Mouse (Mus musculus) urinary bladder, adult 18-20 months (tissue): ENCODE measurements around the gene Gm11939.
"Not testable (repeated sequence)": the region's sequence is repeated elsewhere in the genome, so short reads cannot be mapped to it uniquely, and the experiment has no call there.

Experiments
- DNase-seq, 2 experiments: peaks; one replicate each; pipeline ENCODE4 v3.0.0; 2022; ENCODE audit warnings: low spot score in 2 of 2, mixed read lengths in 2 of 2

The Gm11939 gene

DNA sequence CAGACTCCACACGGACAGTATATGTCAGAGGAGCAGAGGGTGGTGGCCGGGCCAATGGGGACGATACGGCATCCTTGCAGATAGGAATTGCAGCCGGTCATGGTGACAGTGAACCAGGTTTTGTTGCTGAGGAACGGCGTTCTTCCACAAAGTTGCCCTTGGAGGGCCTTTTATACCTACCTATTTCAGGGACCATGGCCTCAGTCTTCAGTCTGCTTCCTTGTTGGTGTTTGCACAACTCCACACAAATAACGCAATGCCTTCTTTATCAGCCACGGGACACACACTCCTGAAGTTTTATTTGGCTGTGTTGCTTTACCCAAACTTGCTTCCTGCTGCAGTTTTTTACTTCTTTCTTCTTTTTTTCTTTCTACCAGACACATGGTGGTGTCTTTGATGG lies at the start of gene Gm11939:
Gene Gm11939, minus strand, starts transcription at position 101 of the 400 bp plus-strand sequence.
- no peak for DNase-seq

DNA sequence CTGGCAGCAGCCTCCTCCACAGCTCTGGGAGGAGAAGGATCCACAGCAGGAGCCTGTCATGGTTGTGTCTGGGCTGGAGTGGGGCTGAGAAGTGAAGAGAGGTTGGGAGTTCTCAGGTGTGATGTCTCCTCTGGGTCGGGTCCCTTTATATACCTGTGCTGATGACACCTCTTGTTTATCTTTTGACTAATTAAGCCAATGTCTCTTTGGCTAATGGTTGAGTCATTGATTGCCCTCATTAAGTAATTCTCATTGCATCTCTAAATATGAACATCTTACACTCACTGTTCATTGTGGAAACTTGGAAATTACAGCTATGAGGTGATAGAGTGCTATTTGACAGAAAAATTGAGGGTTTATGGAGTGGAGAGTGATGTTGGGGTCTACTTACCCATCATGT lies 43.9 kb upstream of the Gm11939 start, which contains the start of gene Gm11938:
Gene Gm11938, minus strand, starts transcription at position 101 of the 400 bp plus-strand sequence.
- DNase-seq = not testable (repeated sequence)

DNA sequence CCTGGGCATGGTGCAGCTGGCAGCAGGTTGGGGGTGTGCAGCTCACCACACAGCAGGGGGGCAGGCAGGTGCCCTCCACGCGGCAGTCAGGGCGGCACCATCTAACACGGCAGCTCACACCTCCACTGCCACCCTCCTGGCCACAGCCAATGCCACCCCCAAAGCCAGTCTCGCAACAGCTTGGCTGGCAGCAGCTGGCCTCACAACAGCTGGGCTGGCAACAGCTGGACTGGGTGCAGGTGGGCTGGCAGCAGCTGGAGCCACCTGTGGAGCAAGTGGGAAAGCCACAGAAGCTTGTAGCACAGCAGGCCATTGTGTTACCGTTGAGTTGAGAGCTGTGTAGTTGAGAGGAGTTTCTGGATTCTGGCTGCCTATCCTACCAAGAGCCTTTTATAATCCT lies 38.5 kb upstream of the Gm11939 start, which contains the start of gene Krtap9-3:
Gene Krtap9-3, minus strand, starts transcription at position 364 of the 400 bp plus-strand sequence.
- not testable (repeated sequence) for DNase-seq

DNA sequence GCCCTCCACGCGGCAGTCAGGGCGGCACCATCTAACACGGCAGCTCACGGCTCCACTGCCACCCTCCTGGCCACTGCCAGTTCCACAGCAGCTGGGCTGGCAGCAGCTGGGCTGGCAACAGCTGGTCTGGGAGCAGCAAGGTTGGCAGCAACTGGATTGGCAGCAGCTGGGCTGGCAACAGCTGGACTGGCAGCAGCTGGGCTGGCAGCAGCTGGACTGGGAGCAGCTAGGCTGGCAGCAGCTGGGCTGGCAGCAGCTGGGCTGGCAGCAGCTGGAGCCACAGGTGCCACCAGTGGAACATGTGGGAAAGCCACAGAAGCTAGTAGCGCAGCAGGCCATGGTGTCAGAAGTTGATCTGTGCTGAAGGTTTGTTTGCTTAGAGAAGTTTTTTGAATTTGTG lies 31.7 kb upstream of the Gm11939 start, which contains the start of gene Krtap1-3:
Gene Krtap1-3, minus strand, starts transcription at position 359 of the 400 bp plus-strand sequence.
- DNase-seq = no peak

DNA sequence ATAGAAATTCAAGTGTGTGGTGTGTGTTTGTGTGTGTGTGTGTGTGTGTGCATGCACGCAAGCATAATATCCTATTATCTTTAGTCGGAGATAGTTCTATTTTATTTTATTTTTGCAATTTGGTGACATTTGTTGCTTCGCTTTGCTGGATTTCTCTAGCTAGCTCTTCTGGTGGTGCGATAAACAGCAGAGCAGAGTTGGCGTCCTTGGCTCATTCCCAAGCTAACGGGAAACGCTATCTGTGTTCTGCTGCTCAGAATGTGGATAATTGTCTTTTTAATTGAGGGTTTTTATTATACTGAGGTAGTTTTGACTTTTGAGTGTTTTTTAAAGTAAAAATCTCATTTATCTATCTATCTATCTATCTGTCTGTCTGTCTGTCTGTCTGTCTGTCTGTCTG lies 25.8 kb upstream of the Gm11939 start:
- DNase-seq = no peak

DNA sequence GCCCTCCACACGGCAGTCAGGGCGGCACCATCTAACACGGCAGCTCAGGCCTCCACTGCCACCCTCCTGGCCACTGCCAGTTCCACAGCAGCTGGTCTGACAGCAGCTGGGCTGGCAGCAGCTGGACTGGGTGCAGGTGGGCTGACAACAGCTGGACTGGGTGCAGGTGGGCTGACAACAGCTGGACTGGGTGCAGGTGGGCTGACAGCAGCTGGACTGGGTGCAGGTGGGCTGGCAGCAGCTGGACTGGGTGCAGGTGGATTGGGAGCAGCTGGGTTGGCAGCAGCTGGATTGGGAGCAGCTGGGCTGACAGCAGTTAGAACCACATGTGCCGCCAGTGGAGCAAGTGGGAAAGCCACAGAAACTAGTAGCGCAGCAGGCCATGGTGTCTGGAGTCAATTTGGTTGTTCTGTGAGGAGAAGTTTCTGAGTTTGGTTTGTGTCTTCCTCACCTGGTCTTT lies 24.0 kb upstream of the Gm11939 start, which contains the start of gene Krtap1-4:
Gene Krtap1-4, minus strand, starts transcription at position 410 of the 460 bp plus-strand sequence.
- DNase-seq = no peak

DNA sequence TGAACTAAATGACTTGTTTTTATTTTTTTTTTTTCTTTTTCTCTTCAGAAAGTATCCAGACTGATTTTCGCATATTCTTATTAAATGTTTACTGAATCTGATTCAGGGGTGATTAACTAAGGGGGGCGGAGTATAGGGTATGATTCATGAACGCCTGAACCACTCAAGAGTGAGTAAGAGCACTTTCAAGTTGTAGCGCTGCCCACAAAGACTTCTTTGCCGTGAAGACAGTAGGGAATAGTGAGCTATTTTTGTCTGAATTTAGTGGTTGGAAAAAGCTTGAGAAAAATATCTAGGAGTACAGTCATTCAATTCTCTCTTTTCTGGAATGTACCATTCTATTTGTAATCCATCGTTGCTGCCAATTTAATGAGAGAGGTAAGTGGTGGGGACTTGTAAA lies 22.3 kb upstream of the Gm11939 start:
- no peak for DNase-seq

DNA sequence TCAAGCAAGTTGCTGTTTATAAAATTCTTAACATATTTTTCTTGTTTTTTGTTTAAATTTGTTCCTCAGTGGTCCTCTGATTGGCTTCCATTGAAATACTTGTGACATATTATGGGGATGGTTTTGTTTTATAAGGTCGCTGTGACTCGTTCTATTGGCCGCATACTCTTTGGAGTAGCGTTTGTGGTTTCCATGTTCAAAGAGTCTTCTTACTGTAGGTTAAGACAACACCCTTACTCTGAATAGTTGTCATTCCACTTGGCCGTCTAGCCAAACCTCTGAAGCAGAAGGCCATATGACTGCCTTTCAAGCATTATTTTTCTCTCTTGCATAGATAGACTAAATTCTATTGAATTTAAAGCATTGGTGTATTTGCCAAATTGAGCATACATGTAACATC lies 21.8 kb upstream of the Gm11939 start:
- DNase-seq = no peak

DNA sequence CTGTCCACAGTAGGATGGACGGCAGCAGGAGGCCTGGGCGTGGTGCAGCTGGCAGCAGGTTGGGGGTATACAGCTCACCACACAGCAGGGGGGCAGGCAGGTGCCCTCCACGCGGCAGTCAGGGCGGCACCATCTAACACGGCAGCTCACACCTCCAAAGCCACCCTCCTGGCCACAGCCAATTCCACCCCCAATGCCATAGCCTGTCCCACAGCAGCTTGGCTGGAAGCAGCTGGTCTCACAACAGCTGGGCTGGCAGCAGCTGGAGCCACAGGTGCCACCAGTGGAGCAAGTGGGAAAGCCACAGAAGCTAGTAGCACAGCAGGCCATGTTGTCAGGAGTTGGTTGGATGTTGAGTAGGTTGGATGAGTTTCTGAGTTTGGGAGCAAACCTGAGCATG lies 21.4 kb upstream of the Gm11939 start, which contains the start of gene Krtap1-5:
Gene Krtap1-5, minus strand, starts transcription at position 381 of the 400 bp plus-strand sequence.
- DNase-seq = no peak

DNA sequence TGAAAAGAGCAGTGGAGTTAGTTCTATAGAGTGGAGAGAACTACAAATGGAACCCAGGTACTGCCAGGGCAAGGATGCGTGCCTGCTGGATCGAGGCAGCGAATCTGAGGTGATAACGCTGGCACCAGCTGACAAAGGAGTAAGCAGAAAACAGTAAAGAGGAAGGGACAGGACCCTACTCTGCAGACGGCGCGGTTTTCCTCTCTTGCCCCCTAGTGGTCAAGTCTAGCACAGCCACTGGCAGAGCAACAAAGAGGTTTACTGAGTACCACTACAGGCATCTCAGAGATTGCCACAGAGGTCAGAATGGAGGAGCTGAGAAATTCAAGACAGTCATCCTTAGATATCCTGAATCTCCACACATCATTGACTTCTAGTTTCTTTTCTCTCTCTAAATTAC lies 14.8 kb upstream of the Gm11939 start:
- DNase-seq = peak; percentile 50 to 52

DNA sequence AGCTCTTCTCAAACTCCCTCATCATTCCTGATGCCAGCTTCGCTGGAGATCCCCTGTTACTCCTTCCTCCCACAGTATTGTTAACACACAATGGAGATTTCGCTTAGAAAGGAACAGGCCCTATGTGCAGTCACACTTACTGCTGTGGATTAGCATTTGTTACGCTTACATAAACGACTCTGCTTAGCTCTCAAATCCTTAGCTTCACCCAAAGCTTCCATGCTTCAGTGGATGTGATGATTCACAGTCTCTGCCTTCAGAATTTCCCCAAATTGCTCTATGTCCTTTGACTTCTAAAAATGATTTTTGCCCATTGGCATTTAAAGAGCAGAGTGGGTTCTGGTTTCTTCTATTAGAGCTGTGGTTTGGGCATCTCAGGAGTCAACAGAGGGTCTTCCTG lies 13.9 kb upstream of the Gm11939 start:
- DNase-seq = no peak

DNA sequence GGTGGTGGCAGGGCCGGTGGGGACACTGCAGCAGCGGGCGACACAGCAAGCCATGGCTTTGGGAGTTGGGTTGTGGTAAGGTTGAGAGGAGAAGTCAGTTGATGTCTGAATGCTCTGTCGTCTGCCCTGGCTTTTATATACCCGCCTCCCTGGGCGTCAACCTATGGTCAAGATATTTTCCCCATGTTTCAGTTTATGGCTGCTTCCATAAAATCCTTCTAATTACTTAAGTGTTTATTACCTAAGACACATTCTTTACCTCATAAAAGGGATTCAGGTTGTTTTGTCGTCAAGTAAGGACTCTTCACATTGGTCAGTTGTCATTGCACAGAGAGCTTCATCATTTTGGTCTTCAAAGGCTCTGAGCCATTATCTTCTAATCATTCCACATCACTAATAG lies 7.3 kb upstream of the Gm11939 start, which contains the start of gene Krtap3-1:
Gene Krtap3-1, minus strand, starts transcription at position 101 of the 400 bp plus-strand sequence.
- DNase-seq = no peak

DNA sequence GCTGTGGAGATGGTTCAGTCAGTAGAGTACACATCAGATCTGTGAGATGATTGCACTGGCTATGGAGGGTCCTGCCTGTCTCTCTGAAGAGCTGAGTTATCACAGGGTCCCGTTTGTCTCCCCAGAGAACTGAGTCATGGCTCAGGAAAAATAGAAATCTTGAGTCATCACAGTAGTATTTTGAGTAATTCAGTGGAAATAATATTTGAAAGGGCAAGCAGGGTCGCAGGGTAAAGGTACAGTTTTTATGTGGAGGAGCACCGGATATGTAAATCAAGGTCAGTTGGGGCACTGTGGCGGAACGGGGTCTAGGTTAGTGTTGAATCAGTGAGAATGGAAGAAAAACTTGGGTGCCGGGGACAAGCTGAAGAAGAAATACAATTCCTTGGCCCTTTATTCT lies 3.3 kb upstream of the Gm11939 start:
- no peak for DNase-seq

DNA sequence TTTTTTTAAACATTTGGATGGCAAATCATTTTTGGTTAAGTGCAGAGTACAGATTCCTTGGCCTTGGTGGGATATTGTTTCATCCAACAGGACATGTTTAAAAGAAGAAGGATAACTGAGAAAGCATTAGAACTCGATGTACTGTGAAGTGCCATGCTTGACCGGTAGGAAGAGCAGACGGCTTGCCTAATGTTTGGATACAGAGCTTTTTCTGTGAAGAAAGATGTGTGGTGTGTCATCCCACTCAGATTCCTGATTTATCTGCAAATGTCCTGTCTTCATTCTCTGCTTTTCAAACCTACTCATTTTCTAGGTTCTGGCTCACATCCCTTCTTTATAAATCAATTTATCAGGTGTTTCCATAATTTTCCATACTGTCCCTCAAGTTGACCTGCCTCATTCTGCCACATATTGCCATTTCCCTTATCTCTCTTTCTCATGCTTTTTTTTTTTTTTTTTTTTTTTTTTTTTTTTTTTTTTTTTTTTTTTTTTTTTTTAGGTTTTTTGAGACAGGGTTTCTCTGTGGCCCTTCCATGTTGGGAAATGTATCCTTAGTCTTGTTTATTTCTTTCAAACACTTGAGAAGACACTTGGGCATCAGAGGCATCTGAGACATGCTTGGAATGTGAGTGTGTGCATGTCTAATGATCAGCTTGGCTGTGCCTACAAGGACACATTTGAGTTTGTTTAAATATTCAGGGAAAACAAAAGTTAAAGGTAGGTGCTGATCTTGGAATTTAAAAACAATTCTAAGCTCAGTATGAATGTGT lies 1.1 kb downstream of the Gm11939 start:
- no peak for DNase-seq

DNA sequence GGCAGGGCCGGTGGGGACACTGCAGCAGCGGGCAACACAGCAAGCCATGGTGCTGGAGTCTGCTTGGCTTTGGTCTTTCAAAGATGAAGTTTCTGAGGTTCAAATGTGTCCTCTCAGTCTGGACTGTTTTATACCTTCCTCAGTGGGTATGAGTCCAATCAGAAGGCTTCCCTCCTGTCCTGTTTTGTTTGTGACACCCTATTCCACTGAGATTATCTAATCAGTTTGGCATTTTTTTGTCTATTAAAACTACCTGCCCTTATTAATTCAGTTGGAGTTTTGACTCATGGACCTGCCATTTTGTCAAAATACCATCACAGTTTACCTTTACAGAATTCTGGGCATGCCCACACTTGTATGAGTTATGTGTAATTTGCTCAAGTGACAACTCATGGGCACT lies 2.5 kb downstream of the Gm11939 start, which contains the start of gene Krtap3-2:
Gene Krtap3-2, minus strand, starts transcription at position 101 of the 400 bp plus-strand sequence.
- no peak for DNase-seq

DNA sequence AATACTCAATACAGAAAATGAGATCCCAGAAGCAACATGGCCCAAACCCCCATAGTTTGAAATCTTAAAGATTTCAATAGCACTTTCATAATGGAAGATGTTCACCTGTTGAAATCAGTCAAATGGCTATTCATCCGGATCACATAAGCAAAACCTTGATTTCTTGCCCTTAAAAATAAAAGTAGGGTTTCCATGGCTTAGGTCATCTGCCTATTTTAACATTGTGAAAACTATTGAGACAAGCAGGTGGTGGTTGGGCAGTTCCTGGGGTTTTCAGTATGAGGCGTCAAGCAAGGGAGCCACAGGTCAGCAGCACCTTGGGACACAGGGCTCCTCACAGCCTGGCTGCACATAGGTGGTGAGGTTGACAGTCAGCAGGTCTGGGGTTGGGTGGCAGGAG lies 3.1 kb downstream of the Gm11939 start:
- no peak for DNase-seq

DNA sequence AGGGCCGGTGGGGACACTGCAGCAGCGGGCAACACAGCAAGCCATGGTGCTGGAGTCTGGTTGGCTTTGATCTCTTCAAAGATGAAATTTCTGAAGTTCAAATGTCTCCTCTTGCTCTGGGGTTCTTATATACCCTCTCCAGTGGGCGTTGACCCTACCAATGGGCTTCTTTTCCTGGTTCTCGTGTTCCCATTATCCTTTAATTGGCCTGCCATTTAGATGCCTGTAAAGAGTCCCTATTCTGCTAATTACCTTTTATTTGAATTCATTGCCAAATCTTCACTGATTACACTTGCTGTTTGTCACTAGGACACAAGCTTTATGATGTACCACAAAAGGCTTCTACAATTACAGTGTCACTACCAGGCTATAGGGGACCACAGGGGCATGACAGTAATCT lies 8.5 kb downstream of the Gm11939 start, which contains the start of gene Krtap3-3:
Gene Krtap3-3, minus strand, starts transcription at position 101 of the 400 bp plus-strand sequence.
- no peak for DNase-seq

DNA sequence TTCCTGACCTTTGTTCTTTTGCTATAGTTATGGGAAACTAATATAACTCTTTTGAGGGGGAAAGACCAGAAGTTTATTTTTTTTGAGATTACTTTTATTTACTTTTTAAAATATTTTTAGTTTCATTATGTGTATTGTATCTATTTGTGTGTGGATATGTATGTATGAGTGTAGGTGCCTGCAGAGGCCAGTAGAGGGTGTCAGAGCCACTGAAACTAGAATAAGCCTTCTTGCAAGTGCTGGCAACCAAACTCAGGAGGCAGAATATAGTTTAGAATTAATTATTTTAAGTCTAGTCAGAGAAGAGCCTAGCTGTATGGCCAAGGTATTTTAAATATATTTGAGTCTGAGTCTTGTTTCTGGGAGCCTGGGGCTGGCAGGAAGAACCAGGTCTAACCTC lies 11.4 kb downstream of the Gm11939 start:
- DNase-seq = no peak

DNA sequence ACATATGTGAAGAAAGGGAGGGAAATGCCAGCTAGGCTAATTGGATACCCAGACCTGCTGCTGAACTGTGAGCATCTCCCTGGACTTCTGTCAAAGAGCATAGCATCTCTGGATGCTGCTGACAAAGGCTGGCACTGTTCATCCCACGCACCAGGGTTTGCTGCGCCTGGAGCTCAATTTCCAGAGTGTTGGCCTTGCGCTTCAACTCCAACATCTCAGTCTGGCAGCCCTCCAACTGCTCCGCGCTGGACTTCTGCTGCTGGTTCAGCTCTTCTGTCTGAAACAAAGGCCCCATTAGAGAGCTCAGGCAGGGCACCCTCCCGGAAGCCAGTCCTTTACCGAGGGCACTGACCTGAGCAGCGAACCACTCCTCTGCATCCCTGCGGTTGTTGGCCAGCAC lies 19.5 kb downstream of the Gm11939 start:
- DNase-seq = no peak

DNA sequence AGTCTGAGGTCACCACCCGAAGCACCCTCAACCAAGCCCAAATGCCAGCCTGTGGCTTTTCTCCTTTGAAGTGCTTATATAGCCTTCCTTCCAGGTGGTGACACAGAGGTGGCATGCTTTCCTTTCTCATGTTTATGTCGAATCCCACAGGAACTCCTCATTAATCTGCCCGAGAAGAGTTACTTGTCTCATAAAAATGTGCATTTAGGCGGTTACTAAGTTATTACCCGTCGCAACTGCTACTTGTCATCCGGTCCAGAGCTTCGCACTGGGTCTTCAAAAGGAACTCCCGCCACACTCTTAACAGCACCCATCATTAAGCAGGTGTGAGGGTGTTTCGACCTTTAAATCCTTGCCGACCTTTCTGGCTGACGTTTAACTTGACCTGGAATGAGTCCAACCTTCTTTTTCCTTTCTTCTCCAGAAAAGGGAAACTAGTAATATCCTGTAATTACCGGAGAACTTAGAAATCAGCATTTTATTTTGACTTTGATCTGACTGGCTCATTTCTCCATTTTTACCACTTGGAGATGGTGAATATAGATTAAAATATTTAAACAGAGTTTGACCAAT lies 37.9 kb downstream of the Gm11939 start, which contains the start of gene Krt39:
Gene Krt39, minus strand, starts transcription at position 51 of the 573 bp plus-strand sequence.
- no peak for DNase-seq

DNA sequence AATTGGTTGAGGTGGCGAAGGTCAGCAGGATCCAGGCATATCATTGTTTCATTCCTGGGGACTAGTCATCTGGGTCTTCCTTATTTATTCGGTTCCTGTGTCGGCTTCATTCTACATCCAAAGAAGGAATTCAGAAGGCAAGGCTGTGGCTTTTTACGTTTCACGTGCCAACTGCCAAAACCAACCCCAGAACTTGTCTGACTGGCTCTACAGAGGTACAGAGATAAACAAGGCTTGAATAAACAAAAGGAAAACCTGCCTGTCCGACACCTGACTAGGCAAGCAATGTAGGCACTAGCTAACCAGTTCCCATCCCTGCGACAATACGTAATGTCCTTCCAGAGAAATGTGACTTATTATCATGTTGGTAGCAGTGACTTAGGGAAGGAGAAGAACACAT lies 45.2 kb downstream of the Gm11939 start:
- peak in 1 of 2 experiments; percentile 63 for DNase-seq
